Mouse (Mus musculus): Measurements from ENCODE around the gene Serpini1.
A peak's percentile ranks its signal among the peaks of the same experiment; 100 is the strongest.

The Serpini1 gene

GRCm38 (mm10) chr3:75557292-75557691 is at the start of gene Serpini1:
TSS of gene Serpini1 (plus strand) at chr3:75557547.
- DNase-seq = peak; percentile 86 to 91

- peak; percentile 16 to 25 for DNase-seq
These were observed 39.6 kb upstream of the Serpini1 start for GRCm38 (mm10) chr3:75517631-75518250.

- DNase-seq = no peak
These were observed 36.0 kb upstream of the Serpini1 start for GRCm38 (mm10) chr3:75521314-75521713.

- no peak for DNase-seq
These were observed 34.8 kb upstream of the Serpini1 start for GRCm38 (mm10) chr3:75522527-75522926.

GRCm38 (mm10) chr3:75531074-75531473 is 26.3 kb upstream of the Serpini1 start:
- DNase-seq = no peak

GRCm38 (mm10) chr3:75534045-75534834 is 23.1 kb upstream of the Serpini1 start:
- DNase-seq = no peak

GRCm38 (mm10) chr3:75541259-75541658 is 16.1 kb upstream of the Serpini1 start:
- no peak for DNase-seq

DNA sequence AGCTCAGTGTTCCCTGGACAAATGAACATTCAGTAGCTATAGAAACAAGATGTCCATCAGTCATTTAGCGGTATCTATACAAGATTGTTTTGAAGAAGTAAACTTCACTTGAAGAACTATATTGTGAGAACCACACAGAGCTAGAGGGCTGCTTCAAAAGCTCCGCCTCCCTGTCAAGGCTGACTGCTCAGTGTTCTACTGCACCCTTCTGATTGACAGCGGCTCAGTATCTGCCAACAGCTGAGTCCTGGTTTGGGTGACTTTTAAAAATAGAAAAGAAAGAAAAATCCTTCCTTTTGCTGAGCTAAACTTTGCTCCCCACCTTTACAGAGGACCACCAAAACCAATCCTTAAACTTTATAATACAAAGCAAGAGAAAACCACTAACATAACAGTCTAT is 14.5 kb upstream of the Serpini1 start:
- no peak for DNase-seq

DNA sequence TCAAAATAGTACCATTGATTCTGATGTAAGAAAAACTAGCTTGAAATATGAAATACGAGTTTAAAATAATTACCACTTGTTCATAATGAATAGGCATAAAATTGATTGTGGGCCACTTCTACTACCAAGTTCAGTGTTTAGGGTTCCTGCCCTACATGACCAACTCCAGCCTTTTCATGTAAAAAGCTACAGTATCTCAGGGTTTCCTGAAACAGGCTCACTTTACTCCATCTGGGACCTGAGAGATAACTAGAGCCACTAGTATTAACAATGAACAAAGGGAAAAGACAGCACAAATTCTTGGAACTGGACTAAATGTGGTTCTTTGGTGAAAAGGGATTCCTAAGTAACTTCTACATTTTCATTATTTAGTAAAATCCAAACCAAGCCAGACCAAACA is 13.1 kb upstream of the Serpini1 start:
- no peak for DNase-seq

- DNase-seq = no peak
These were observed 6.1 kb upstream of the Serpini1 start for GRCm38 (mm10) chr3:75551248-75551647.

DNA sequence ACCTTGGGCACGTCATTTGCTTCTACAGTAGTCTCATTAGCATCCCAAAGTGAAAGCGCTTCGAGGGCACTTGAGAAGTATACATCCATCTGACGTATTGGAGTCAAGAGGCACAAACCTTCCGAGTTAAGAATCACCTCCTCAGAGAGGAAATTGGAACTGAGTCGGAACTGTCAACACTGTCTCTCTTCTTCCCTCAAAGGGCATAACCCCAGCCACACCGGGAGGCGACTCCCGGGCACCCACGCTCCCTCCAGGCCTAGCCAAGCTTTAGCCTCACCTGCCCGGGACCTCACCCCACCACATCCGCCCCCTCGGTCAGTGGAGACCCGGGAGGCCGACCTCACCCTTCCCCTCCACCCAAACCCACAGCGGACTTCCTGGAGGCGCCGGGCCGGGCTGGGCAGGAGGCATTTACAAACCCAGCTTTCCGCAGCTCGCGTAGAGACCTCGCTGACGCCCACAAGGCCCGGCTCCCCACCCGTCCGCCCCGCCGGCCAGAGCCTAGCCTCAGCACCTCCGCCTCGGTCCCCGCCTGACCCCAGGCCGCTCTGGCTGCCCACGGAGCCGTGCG is 1.1 kb upstream of the Serpini1 start:
- peak in 1 of 2 experiments; percentile 76 for DNase-seq

GRCm38 (mm10) chr3:75556695-75557291 is 554 bp upstream of the Serpini1 start, which contains the start of gene Pdcd10:
TSS of gene Pdcd10 (minus strand) at chr3:75556856.
- peak; percentile 100 for DNase-seq

DNA sequence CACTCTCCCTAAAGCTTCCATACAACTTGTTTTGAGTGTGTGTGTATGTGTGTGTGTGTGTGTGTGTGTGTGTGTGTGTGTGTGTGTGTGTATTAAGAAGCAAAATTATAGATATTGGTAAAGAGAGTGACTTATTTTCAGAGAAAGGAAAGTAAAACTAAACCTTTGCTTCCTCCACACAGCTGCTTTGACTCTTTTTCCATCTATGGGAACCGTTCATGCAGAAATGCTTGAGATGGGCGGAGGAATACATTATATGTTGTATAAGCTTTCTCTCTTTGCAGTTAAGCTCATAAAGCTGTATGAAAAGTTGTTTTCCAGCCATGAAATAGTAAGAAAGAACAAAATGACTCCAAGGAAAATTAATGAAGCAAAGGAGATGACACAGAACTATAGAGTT is 16.7 kb downstream of the Serpini1 start:
- no peak for DNase-seq

DNA sequence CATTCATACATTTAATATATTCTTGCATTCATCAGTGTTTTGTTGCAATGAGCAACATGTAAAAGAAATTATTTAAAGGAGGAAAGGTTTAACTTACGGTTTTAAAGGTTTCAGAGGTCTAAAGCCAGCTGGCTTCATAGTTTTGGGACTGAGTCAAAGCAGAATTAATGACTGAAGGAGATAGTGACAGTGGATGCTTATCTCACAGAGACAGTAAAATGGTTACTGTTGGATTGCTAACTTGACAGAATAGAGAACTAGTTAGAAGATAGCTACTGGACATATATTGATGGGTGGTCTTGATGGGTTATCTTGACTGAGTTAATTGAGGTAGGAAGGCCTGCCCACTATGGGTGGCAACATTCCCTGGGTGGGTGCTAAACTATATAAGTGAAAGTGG is 18.2 kb downstream of the Serpini1 start:
- no peak for DNase-seq

DNA sequence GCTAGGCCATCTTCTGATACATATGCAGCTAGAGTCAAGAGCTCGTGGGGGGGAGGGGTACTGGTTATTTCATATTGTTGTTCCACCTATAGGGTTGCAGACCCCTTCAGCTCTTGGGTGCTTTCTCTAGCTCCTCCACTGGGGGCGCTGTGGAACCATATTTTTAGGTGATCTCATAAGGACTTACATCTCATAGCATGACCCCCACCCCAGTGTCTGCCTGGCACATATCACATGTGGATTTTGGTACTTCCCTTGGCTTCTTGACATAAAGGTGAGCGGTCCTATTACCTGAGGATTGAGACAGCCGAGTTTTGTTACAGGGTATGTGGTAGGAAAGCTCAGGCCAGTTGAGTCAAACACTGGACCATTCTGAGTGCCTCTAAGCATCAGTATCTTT is 22.0 kb downstream of the Serpini1 start:
- peak; percentile 26 to 48 for DNase-seq

GRCm38 (mm10) chr3:75583293-75583692 is 25.9 kb downstream of the Serpini1 start:
- no peak for DNase-seq

DNA sequence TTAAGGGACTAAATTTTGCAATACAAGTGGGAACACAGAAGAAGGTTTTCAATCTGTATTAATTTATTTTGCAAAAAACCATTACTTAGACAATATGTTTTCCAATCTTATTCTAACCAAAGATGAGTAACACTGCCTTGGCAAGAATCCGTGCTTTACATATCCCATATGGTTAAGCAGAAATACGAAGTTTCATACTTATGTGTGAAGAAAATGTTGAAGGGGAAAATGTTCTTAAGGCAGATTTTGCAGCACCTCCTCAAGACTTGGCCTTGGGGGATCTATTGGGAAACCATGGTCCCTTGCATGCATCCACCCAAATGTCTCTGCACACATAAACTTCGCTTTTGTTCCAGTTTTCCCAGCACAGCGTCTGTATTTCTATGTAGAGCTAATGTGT is 27.6 kb downstream of the Serpini1 start:
- DNase-seq = no peak

DNA sequence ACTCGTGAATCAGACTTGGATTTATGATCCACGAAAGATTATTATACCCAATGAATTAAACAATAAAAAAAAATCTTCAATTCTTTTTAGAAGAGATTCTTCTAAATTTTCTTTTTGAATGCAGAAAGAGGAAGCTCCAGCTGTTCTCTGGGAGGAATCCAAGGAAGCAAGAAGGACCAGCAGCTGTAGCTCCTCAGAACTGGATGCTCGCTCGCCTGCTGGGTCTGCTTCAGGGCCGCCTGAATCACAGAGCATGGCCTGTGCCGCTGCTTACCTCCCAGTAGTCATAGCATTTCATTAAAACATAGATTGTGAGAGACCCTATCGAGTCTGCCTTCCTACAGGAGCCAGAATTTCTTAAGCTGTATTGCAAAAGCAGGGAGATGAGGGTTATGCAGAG is 53.7 kb downstream of the Serpini1 start:
- DNase-seq = no peak

- no peak for DNase-seq
These were observed 67.3 kb downstream of the Serpini1 start for GRCm38 (mm10) chr3:75624627-75625026.

- no peak for DNase-seq
These were observed 73.8 kb downstream of the Serpini1 start for GRCm38 (mm10) chr3:75630988-75631615.

- no peak for DNase-seq
These were observed 75.9 kb downstream of the Serpini1 start for GRCm38 (mm10) chr3:75633221-75633620.

DNA sequence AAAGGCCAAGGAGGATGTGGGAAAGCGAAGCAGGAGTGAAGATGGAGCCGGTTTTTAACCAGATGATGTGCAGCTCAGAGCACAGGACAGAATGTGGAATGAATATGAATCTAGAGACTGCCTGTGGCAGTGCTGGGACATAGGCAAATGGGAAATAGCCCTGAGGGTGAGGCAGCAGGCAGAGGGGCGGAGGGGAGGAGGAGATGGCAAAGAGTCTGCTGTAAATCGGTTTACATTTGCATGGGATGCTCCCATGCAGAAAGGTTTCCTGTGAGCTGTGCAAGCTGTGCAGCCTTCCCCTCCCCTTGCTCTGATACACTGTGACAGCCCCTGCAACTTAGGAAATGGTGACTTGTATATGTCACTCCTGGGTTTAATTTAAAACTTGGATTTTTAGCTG is 76.3 kb downstream of the Serpini1 start:
- no peak for DNase-seq

DNA sequence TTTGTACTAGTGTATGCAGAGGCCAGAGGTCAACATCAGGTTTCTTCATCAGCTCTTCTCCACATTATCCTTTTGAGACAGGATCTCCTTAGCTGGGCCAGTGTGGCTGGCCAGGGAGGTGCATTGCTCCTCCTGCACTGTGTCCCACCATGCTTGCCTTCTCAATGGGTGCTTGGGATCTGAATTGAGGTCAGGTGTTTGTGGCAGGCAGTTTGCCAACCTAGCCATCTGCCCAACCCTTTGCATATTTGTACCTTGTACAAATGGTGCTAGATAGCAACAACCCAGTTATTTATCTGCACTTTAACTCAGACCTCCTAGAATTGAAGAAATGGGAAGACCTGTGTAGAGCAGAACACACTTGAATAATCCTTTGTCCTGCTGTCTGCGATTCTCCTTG is 78.3 kb downstream of the Serpini1 start:
- DNase-seq = no peak

All from thymus, adult 18-20 months (tissue).